Mouse (Mus musculus): ENCODE data around the gene Itpr1. TPM values are rescaled to one million over a fixed set of nuclear protein-coding genes. Genes with fewer than 3 reads are reported as not detected.
A peak's percentile ranks its signal among the peaks of the same experiment; 100 is the strongest.

The Itpr1 gene
- polyA plus RNA-seq, 1 experiment from 2014 or later, result 4.0 TPM

DNA sequence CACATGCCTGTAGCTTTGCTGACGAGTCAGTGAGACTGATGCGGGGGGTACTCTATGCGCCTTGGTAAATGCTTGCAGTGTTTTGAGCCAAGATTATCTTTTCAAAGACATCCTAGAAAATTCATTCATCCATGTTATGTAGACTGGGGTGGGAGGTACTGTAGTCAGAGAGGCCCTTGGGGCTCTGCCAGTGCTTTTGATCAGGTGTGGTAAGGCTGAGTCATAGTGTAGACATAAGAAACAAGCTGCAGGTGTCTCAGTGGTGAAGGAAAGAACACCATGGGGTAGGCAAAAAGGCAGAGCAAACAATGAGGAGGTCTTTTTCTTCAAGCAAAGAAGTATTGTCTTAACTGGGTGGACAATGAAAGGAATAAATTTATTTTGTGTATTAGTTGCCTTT, 294.4 kb downstream of the Itpr1 start:
- H3K9ac ChIP-seq (ENCODE audit: low read length), result no peak overlapping the region
- TF ChIP-seq CTCF (IDR thresholded peaks at IDR 0.05; ENCODE audit: low read depth) (no peak), EP300 (optimal IDR thresholded peaks at IDR 0.05) (no peak)
- WGBS, result 70% methylated on average over 3 of the region's 3 CpGs
- H3K27me3 ChIP-seq (ENCODE audit: control insufficient read depth, insufficient read depth, low read length), result no peaks in the 10 kb centered on the region
- ATAC-seq (ENCODE audit: low FRiP score, low TSS enrichment) (peak; percentile 95), DNase-seq (ENCODE audit: low spot score) (peak; percentile 83)
- no peaks in the 10 kb centered on the region for H3K36me3 ChIP-seq (ENCODE audit: control insufficient read depth, insufficient read depth, low read length)
- H3K4me1 ChIP-seq (replicated peaks; ENCODE audit: control insufficient read depth, insufficient read depth), result no peaks in the 10 kb centered on the region
- H3K27ac ChIP-seq (replicated peaks), result peak overlapping the region; percentile 79
- H3K4me2 ChIP-seq (replicated peaks; ENCODE audit: low read depth), result no peak overlapping the region
- H3K9me3 ChIP-seq (ENCODE audit: control insufficient read depth, low read length), result no peaks in the 10 kb centered on the region
- H3K4me3 ChIP-seq (ENCODE audit: low read depth, low read length), result no peak overlapping the region

DNA sequence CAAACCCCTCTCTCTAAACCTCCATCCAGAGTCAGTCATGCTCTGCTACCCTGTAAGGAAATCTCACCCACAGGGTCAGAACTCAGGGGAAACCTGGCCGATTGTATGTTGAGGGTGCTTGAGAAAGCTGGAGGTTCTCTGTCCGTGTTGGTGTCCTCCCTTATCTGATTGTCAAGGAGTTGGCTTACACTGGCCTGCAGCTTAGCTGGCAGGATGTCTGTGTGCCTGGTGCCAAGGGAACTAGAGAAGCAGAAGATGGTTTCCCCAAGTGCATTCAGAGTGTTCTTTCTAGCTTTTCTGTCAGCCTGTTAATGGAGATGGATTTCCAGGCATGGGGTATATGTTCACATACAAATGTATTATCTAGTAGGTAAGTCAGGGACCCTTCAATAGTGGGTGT, 296.4 kb downstream of the Itpr1 start:
- Histone ChIP-seq H3K9ac (ENCODE audit: low read length) (no peak overlapping the region), H3K9me3 (ENCODE audit: control insufficient read depth, low read length) (no peaks in the 10 kb centered on the region), H3K27me3 (ENCODE audit: control insufficient read depth, insufficient read depth, low read length) (no peaks in the 10 kb centered on the region), H3K4me3 (ENCODE audit: low read depth, low read length) (no peak overlapping the region), H3K36me3 (ENCODE audit: control insufficient read depth, insufficient read depth, low read length) (no peaks in the 10 kb centered on the region), H3K4me2 (replicated peaks; ENCODE audit: low read depth) (no peak overlapping the region), H3K27ac (replicated peaks) (no peak overlapping the region), H3K4me1 (replicated peaks; ENCODE audit: control insufficient read depth, insufficient read depth) (no peaks in the 10 kb centered on the region)
- 70% methylated on average over 2 of the region's 2 CpGs for WGBS
- DNase-seq (ENCODE audit: low spot score) (no peak), ATAC-seq (ENCODE audit: low FRiP score, low TSS enrichment) (no peak)
- TF ChIP-seq CTCF (IDR thresholded peaks at IDR 0.05; ENCODE audit: low read depth), result no peak
- no peak for TF ChIP-seq EP300 (optimal IDR thresholded peaks at IDR 0.05)

DNA sequence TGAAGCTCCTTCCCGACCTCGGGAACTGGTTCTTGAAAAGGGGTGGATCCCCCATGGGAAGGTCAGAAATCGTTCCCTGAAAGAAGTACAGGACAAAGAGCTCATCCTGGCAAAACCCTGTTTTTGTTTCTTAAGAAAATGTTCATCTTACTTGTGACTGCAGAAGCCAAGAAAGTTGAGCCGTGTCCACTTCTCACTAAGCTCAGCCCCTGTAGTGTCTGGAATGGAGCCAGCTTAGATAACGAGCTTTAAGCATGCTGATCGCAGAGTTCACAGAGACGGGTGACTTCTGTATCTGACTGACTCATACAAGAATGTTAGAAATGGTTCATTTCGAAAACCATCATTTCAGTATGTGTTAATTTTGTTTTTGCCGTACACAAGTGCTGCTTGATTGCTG, 297.2 kb downstream of the Itpr1 start:
- Histone ChIP-seq H3K4me3 (ENCODE audit: low read depth, low read length) (no peak overlapping the region), H3K4me2 (replicated peaks; ENCODE audit: low read depth) (no peak overlapping the region), H3K9me3 (ENCODE audit: control insufficient read depth, low read length) (no peaks in the 10 kb centered on the region), H3K27ac (replicated peaks) (no peak overlapping the region), H3K4me1 (replicated peaks; ENCODE audit: control insufficient read depth, insufficient read depth) (no peaks in the 10 kb centered on the region), H3K36me3 (ENCODE audit: control insufficient read depth, insufficient read depth, low read length) (no peaks in the 10 kb centered on the region), H3K27me3 (ENCODE audit: control insufficient read depth, insufficient read depth, low read length) (no peaks in the 10 kb centered on the region), H3K9ac (ENCODE audit: low read length) (no peak overlapping the region)
- ATAC-seq (ENCODE audit: low FRiP score, low TSS enrichment) (no peak), DNase-seq (ENCODE audit: low spot score) (peak; percentile 40)
- 49% methylated on average over 9 of the region's 9 CpGs for WGBS
- no peak for TF ChIP-seq EP300 (optimal IDR thresholded peaks at IDR 0.05)
- no peak for TF ChIP-seq CTCF (IDR thresholded peaks at IDR 0.05; ENCODE audit: low read depth)

DNA sequence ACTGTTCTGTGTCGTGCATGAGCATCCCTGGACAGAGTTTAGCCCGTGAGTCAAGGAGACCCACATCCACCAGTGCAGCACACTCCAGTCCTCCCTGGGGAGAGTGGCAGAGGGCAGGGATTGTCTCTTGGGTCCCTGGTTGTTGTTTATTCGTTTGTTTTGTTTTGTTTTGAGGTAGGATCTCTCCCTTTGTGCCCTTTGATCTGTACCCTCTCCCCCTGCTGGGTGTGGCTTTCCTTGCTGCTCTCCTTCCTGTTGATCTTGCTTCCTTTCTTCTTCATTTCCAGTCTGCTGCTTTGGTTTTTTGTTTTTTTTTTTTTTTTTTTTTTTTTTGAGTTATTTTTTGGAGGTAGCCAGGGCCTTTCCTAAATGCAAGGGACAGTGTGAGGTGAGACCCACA, 299.2 kb downstream of the Itpr1 start:
- no peak overlapping the region for H3K4me3 ChIP-seq (ENCODE audit: low read depth, low read length)
- H3K4me2 ChIP-seq (replicated peaks; ENCODE audit: low read depth), result no peak overlapping the region
- no peaks in the 10 kb centered on the region for H3K4me1 ChIP-seq (replicated peaks; ENCODE audit: control insufficient read depth, insufficient read depth)
- WGBS, result 41% methylated on average over 3 of the region's 3 CpGs
- ATAC-seq (ENCODE audit: low FRiP score, low TSS enrichment) (no peak), DNase-seq (ENCODE audit: low spot score) (no peak)
- no peak overlapping the region for H3K27ac ChIP-seq (replicated peaks)
- H3K9me3 ChIP-seq (ENCODE audit: control insufficient read depth, low read length), result no peaks in the 10 kb centered on the region
- no peak for TF ChIP-seq EP300 (optimal IDR thresholded peaks at IDR 0.05)
- no peak for TF ChIP-seq CTCF (IDR thresholded peaks at IDR 0.05; ENCODE audit: low read depth)
- H3K9ac ChIP-seq (ENCODE audit: low read length), result no peak overlapping the region
- H3K36me3 ChIP-seq (ENCODE audit: control insufficient read depth, insufficient read depth, low read length), result no peaks in the 10 kb centered on the region
- no peaks in the 10 kb centered on the region for H3K27me3 ChIP-seq (ENCODE audit: control insufficient read depth, insufficient read depth, low read length)

DNA sequence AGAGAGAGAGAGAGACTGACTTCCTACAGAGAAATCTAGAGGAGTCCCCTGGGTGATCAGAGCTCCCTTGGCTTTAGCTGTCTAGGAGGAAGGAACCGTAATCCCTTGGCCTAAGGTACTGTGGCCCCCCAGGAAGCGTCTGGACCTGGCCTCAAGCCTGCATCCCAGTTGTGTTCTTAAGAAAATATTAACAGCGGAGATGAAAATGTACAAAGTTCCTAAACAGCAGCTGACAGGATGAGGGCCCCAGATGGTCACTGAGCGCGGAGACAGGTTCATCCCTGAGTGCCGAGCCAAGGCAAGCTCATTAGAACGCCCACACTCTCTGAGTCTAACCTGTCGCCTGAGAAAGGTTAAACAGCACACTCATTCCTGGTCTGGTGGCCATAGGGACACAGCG, 300.1 kb downstream of the Itpr1 start:
- no peaks in the 10 kb centered on the region for H3K36me3 ChIP-seq (ENCODE audit: control insufficient read depth, insufficient read depth, low read length)
- TF ChIP-seq CTCF (IDR thresholded peaks at IDR 0.05; ENCODE audit: low read depth) (no peak), EP300 (optimal IDR thresholded peaks at IDR 0.05) (no peak)
- H3K27me3 ChIP-seq (ENCODE audit: control insufficient read depth, insufficient read depth, low read length), result no peaks in the 10 kb centered on the region
- no peaks in the 10 kb centered on the region for H3K4me1 ChIP-seq (replicated peaks; ENCODE audit: control insufficient read depth, insufficient read depth)
- 82% methylated on average over 9 of the region's 9 CpGs for WGBS
- no peak overlapping the region for H3K4me2 ChIP-seq (replicated peaks; ENCODE audit: low read depth)
- DNase-seq (ENCODE audit: low spot score) (no peak), ATAC-seq (ENCODE audit: low FRiP score, low TSS enrichment) (no peak)
- H3K9ac ChIP-seq (ENCODE audit: low read length), result no peak overlapping the region
- no peak overlapping the region for H3K27ac ChIP-seq (replicated peaks)
- no peaks in the 10 kb centered on the region for H3K9me3 ChIP-seq (ENCODE audit: control insufficient read depth, low read length)
- no peak overlapping the region for H3K4me3 ChIP-seq (ENCODE audit: low read depth, low read length)

DNA sequence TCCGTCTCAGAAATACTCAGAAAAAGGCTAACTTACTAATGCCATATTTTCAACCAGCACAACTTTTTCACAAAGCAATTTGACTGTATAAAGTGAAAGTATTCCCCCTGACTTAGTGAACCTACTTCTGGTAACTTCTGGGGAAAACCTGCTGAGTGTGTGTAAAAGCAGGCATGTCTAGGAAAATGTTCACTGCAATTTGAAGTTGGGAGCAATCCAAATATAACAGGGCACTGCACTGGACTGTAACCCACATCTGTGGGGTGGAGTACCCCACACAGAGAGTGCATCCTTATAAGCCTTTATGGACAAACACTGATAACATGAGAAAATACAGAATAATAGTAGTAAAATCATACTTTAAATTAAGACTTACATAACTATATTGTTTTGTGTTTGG, 303.4 kb downstream of the Itpr1 start:
- no peak overlapping the region for H3K4me2 ChIP-seq (replicated peaks; ENCODE audit: low read depth)
- no peak overlapping the region for H3K27ac ChIP-seq (replicated peaks)
- TF ChIP-seq CTCF (IDR thresholded peaks at IDR 0.05; ENCODE audit: low read depth) (no peak), EP300 (optimal IDR thresholded peaks at IDR 0.05) (no peak)
- no peak overlapping the region for H3K9ac ChIP-seq (ENCODE audit: low read length)
- H3K9me3 ChIP-seq (ENCODE audit: control insufficient read depth, low read length), result no peaks in the 10 kb centered on the region
- ATAC-seq (ENCODE audit: low FRiP score, low TSS enrichment) (no peak), DNase-seq (ENCODE audit: low spot score) (no peak)
- H3K27me3 ChIP-seq (ENCODE audit: control insufficient read depth, insufficient read depth, low read length), result no peaks in the 10 kb centered on the region
- H3K4me1 ChIP-seq (replicated peaks; ENCODE audit: control insufficient read depth, insufficient read depth), result no peaks in the 10 kb centered on the region
- no peaks in the 10 kb centered on the region for H3K36me3 ChIP-seq (ENCODE audit: control insufficient read depth, insufficient read depth, low read length)
- 97% methylated on average over 1 of the region's 1 CpGs for WGBS
- no peak overlapping the region for H3K4me3 ChIP-seq (ENCODE audit: low read depth, low read length)
